Mouse (Mus musculus): ENCODE data around the gene Foxb1. TPM values are rescaled to one million over a fixed set of nuclear protein-coding genes. Genes with fewer than 3 reads are reported as not detected.

Gene Foxb1
- polyA plus RNA-seq, 1 experiment from 2014 or later: not detected

GRCm38 (mm10) chr9:69762703-69763102 is 2.0 kb upstream of the Foxb1 start:
- TF ChIP-seq CTCF (IDR thresholded peaks at IDR 0.05; ENCODE audit: low read depth): no peak
- DNase-seq: peak; percentile 30

GRCm38 (mm10) chr9:69762221-69762620 is 1.5 kb upstream of the Foxb1 start:
- Histone ChIP-seq H3K9me3 (ENCODE audit: low read depth, low read length) (no peaks in the 10 kb centered on the region), H3K27ac (ENCODE audit: low read depth) (no peak overlapping the region), H3K4me2 (no peak overlapping the region), H3K36me3 (ENCODE audit: insufficient read depth) (no peaks in the 10 kb centered on the region), H3K9ac (no peak overlapping the region), H3K27me3 (ENCODE audit: insufficient read depth, low read length) (peaks cover 100% of the 10 kb centered on the region), H3K4me1 (ENCODE audit: insufficient read depth) (no peaks in the 10 kb centered on the region; the same call in 1 of the 2 replicates), H3K4me3 (ENCODE audit: low read depth, low read length) (no peak overlapping the region)
- 1% methylated on average over 12 of the region's 12 CpGs for WGBS
- DNase-seq (no peak), ATAC-seq (ENCODE audit: insufficient read depth) (no peak)
- no peak for TF ChIP-seq CTCF (IDR thresholded peaks at IDR 0.05; ENCODE audit: low read depth)

More at GRCm38 (mm10) chr9:69762703-69763102, 2.0 kb upstream of the Foxb1 start:
- Histone ChIP-seq H3K27ac (ENCODE audit: low read depth) (no peak overlapping the region), H3K9ac (no peak overlapping the region), H3K9me3 (ENCODE audit: low read depth, low read length) (no peaks in the 10 kb centered on the region), H3K4me2 (no peak overlapping the region), H3K27me3 (ENCODE audit: insufficient read depth, low read length) (peaks cover 100% of the 10 kb centered on the region), H3K4me3 (ENCODE audit: low read depth, low read length) (no peak overlapping the region), H3K36me3 (ENCODE audit: insufficient read depth) (no peaks in the 10 kb centered on the region), H3K4me1 (ENCODE audit: insufficient read depth) (no peaks in the 10 kb centered on the region; the same call in 1 of the 2 replicates)
- no peak for ATAC-seq (ENCODE audit: insufficient read depth)
- WGBS: under 1% methylated on average over 14 of the region's 14 CpGs

- H3K27ac ChIP-seq (ENCODE audit: low read depth): no peak overlapping the region
- no peaks in the 10 kb centered on the region for H3K36me3 ChIP-seq (ENCODE audit: insufficient read depth)
- no peak overlapping the region for H3K4me3 ChIP-seq (ENCODE audit: low read depth, low read length)
- H3K27me3 ChIP-seq (ENCODE audit: insufficient read depth, low read length): peaks cover 100% of the 10 kb centered on the region
- no peaks in the 10 kb centered on the region for H3K9me3 ChIP-seq (ENCODE audit: low read depth, low read length)
- ATAC-seq (ENCODE audit: insufficient read depth) (no peak), DNase-seq (no peak)
- H3K4me1 ChIP-seq (ENCODE audit: insufficient read depth): no peaks in the 10 kb centered on the region; the same call in 1 of the 2 replicates
- no peak overlapping the region for H3K9ac ChIP-seq
- 4% methylated on average over 10 of the region's 10 CpGs for WGBS
- no peak overlapping the region for H3K4me2 ChIP-seq
- TF ChIP-seq CTCF (IDR thresholded peaks at IDR 0.05; ENCODE audit: low read depth): no peak
Measured at GRCm38 (mm10) chr9:69761569-69761968, 829 bp upstream of the Foxb1 start.

- Histone ChIP-seq H3K27ac (ENCODE audit: low read depth) (no peak overlapping the region), H3K27me3 (ENCODE audit: insufficient read depth, low read length) (peaks cover 100% of the 10 kb centered on the region), H3K4me1 (ENCODE audit: insufficient read depth) (no peaks in the 10 kb centered on the region; the same call in 1 of the 2 replicates), H3K4me2 (no peak overlapping the region), H3K36me3 (ENCODE audit: insufficient read depth) (no peaks in the 10 kb centered on the region), H3K9me3 (ENCODE audit: low read depth, low read length) (no peaks in the 10 kb centered on the region), H3K9ac (no peak overlapping the region), H3K4me3 (ENCODE audit: low read depth, low read length) (0 out of 2 replicates have a peak overlapping the region, but pooled peaks have one; percentile 8)
- peak; percentile 28 for DNase-seq
- no peak for TF ChIP-seq CTCF (IDR thresholded peaks at IDR 0.05; ENCODE audit: low read depth)
- no peak for ATAC-seq (ENCODE audit: insufficient read depth)
- WGBS: under 1% methylated on average over 44 of the region's 44 CpGs
Measured at GRCm38 (mm10) chr9:69759721-69760221, 969 bp downstream of the Foxb1 start.

GRCm38 (mm10) chr9:69758946-69759615 is 1.7 kb downstream of the Foxb1 start:
- TF ChIP-seq CTCF (IDR thresholded peaks at IDR 0.05; ENCODE audit: low read depth): no peak
- H3K4me1 ChIP-seq (ENCODE audit: insufficient read depth): no peaks in the 10 kb centered on the region; the same call in 1 of the 2 replicates
- no peaks in the 10 kb centered on the region for H3K9me3 ChIP-seq (ENCODE audit: low read depth, low read length)
- ATAC-seq (ENCODE audit: insufficient read depth): peak; percentile 47; the same call in 1 of the 2 replicates
- no peak overlapping the region for H3K9ac ChIP-seq
- H3K27ac ChIP-seq (ENCODE audit: low read depth): no peak overlapping the region
- DNase-seq: no peak
- H3K27me3 ChIP-seq (ENCODE audit: insufficient read depth, low read length): peaks cover 100% of the 10 kb centered on the region
- H3K4me2 ChIP-seq: peak overlapping the region; percentile 7; the same call in 1 of the 2 replicates
- H3K4me3 ChIP-seq (ENCODE audit: low read depth, low read length): peak overlapping the region; percentile 8; the same call in 1 of the 2 replicates
- under 1% methylated on average over 42 of the region's 42 CpGs for WGBS
- no peaks in the 10 kb centered on the region for H3K36me3 ChIP-seq (ENCODE audit: insufficient read depth)

- no peaks in the 10 kb centered on the region for H3K9me3 ChIP-seq (ENCODE audit: low read depth, low read length)
- no peak overlapping the region for H3K4me2 ChIP-seq
- H3K9ac ChIP-seq: no peak overlapping the region
- H3K36me3 ChIP-seq (ENCODE audit: insufficient read depth): no peaks in the 10 kb centered on the region
- no peak for ATAC-seq (ENCODE audit: insufficient read depth)
- no peak for TF ChIP-seq CTCF (IDR thresholded peaks at IDR 0.05; ENCODE audit: low read depth)
- peaks cover 98% of the 10 kb centered on the region for H3K27me3 ChIP-seq (ENCODE audit: insufficient read depth, low read length)
- under 1% methylated on average over 17 of the region's 17 CpGs for WGBS
- no peak overlapping the region for H3K27ac ChIP-seq (ENCODE audit: low read depth)
- peak overlapping the region; percentile 8; the same call in 1 of the 2 replicates for H3K4me3 ChIP-seq (ENCODE audit: low read depth, low read length)
- DNase-seq: peak; percentile 63
- H3K4me1 ChIP-seq (ENCODE audit: insufficient read depth): no peaks in the 10 kb centered on the region; the same call in 1 of the 2 replicates
Measured at GRCm38 (mm10) chr9:69758506-69758905, 2.2 kb downstream of the Foxb1 start.

- Histone ChIP-seq H3K36me3 (ENCODE audit: insufficient read depth) (no peaks in the 10 kb centered on the region), H3K9me3 (ENCODE audit: low read depth, low read length) (no peaks in the 10 kb centered on the region), H3K4me2 (no peak overlapping the region), H3K27ac (ENCODE audit: low read depth) (no peak overlapping the region), H3K4me1 (ENCODE audit: insufficient read depth) (no peaks in the 10 kb centered on the region; the same call in 1 of the 2 replicates), H3K27me3 (ENCODE audit: insufficient read depth, low read length) (peaks cover 92% of the 10 kb centered on the region), H3K4me3 (ENCODE audit: low read depth, low read length) (no peak overlapping the region), H3K9ac (no peak overlapping the region)
- ATAC-seq (ENCODE audit: insufficient read depth): no peak
- no peak for TF ChIP-seq CTCF (IDR thresholded peaks at IDR 0.05; ENCODE audit: low read depth)
- DNase-seq: no peak
- WGBS: 13% methylated on average over 4 of the region's 4 CpGs
Measured at GRCm38 (mm10) chr9:69757254-69757653, 3.5 kb downstream of the Foxb1 start.

Measured in lung, embryonic 14.5 days (tissue).